Mouse (Mus musculus): ENCODE results near the gene Ntn1. TPM values are rescaled to one million over a fixed set of nuclear protein-coding genes. Genes with fewer than 3 reads are reported as not detected.

Ntn1 gene
- total RNA-seq, 1 experiment from 2014 or later, result not detected

DNA sequence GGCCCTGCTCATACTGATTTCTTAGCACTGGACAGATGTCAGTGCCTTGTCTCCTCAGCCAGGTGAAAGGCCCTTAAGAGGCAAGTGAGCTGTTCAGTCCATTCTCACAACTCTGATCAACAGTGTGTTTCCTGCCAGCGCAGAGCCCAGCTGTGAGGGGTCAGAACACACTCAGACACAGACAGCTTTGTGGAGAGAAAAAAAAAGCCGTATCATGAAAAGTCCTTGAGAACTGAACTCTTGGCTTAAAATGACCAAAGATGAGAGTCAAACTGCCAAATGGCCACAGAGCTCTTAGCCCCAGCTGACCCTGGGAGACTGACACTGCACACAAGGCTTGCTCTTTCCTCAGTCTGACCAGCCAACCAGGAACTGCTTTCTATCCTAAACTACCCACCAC lies 192.6 kb downstream of the Ntn1 start:
- no peak for ATAC-seq (replicated peaks; ENCODE audit: insufficient number of reproducible peaks, low FRiP score, low TSS enrichment, poor library complexity, severe bottlenecking)

DNA sequence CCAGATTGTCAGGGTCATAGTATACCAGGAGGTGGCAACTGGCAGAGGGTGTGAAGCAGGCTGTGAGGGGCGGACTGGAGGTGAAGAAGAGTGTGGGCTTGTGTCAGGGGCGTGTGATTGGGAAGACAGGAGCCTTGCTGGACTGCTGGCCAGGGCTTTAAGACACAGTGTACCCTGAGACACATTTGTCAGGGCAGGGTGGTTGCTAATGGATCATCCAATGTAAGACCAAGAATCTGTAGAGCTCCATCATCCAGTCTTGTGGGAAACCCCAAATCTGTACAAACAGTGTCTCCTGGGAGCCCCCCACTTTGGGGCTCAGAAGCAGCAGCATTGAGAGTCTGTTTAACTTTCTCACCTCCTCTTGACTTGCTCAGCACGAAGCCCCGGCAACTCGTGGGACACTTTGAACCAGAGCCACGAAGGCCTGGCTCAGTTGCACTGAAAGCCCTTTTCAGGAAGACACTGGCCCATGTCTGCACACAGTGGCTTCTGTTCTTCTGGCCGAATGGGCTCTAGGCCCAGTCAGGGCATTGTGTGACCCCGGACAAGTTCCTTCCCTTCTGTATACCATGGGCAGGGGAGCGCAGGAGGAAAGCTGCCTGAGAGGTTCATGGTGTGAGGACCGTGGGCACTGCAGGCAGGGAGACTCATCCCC lies 194.9 kb downstream of the Ntn1 start:
- ATAC-seq (replicated peaks; ENCODE audit: insufficient number of reproducible peaks, low FRiP score, low TSS enrichment, poor library complexity, severe bottlenecking), result no peak

GRCm38 (mm10) chr11:68204407-68204806 lies 196.2 kb downstream of the Ntn1 start:
- ATAC-seq (replicated peaks; ENCODE audit: insufficient number of reproducible peaks, low FRiP score, low TSS enrichment, poor library complexity, severe bottlenecking), result no peak

- no peak for ATAC-seq (replicated peaks; ENCODE audit: insufficient number of reproducible peaks, low FRiP score, low TSS enrichment, poor library complexity, severe bottlenecking)
These were observed 196.8 kb downstream of the Ntn1 start for GRCm38 (mm10) chr11:68203658-68204315.

- ATAC-seq (replicated peaks; ENCODE audit: insufficient number of reproducible peaks, low FRiP score, low TSS enrichment, poor library complexity, severe bottlenecking), result no peak
These were observed 198.1 kb downstream of the Ntn1 start for GRCm38 (mm10) chr11:68202561-68202960.

- no peak for ATAC-seq (replicated peaks; ENCODE audit: insufficient number of reproducible peaks, low FRiP score, low TSS enrichment, poor library complexity, severe bottlenecking)
These were observed 198.7 kb downstream of the Ntn1 start for GRCm38 (mm10) chr11:68201811-68202459.

- ATAC-seq (replicated peaks; ENCODE audit: insufficient number of reproducible peaks, low FRiP score, low TSS enrichment, poor library complexity, severe bottlenecking), result no peak
These were observed 199.6 kb downstream of the Ntn1 start for GRCm38 (mm10) chr11:68201063-68201462.

GRCm38 (mm10) chr11:68200500-68200899 lies 200.1 kb downstream of the Ntn1 start:
- ATAC-seq (replicated peaks; ENCODE audit: insufficient number of reproducible peaks, low FRiP score, low TSS enrichment, poor library complexity, severe bottlenecking), result no peak

DNA sequence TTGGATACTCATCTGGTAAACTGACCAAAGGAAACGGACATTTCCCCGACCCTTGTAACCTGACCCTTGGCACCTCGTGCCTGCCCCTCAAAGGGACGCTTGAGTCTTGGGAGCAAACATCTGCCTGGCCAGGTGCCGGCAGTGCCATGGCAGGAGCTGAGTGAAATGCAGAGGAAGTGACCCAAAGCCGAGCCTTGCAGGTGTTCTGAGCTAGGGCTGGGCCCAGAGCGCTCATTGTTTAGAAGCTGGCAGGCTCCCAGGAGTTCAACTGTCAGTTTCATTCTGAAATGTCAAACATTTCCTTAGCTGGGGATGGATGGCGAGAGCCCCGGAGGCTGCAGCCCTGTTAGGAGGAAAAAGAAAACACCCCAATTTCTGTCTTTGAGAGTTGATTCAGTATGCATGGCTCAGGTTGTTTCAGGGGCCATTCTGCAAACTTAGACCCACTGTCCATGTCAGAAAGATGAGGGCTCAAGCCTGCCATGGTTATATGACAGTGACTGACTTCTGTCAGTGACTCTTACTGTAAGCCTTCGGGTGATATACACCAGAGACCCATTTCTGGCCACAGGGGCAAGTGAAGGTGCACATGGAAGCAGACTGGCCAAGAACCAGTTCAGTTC lies 200.7 kb downstream of the Ntn1 start:
- no peak for ATAC-seq (replicated peaks; ENCODE audit: insufficient number of reproducible peaks, low FRiP score, low TSS enrichment, poor library complexity, severe bottlenecking)

GRCm38 (mm10) chr11:68199103-68199502 lies 201.5 kb downstream of the Ntn1 start:
- ATAC-seq (replicated peaks; ENCODE audit: insufficient number of reproducible peaks, low FRiP score, low TSS enrichment, poor library complexity, severe bottlenecking), result 0 out of 2 replicates have a peak, but pooled peaks have one; percentile 24

DNA sequence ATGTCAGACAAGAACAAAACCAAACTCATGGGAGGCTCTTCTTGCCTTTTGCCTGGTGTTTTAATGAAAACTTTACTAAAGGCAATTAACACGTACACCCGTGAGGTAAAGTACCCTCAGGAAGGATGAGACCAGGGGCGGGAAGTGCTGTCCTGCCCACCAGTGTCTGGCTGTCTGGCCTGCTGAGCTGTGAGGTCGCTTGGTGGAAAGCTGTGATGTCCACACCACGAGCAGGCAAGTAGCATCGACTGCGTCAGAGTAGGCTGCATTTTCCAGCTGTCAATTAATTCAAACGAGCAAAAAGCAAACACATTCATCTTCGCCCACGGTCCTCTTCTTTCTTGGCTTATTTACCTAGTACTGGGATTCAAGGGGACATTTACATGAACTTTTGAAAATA lies 201.9 kb downstream of the Ntn1 start:
- no peak for ATAC-seq (replicated peaks; ENCODE audit: insufficient number of reproducible peaks, low FRiP score, low TSS enrichment, poor library complexity, severe bottlenecking)

DNA sequence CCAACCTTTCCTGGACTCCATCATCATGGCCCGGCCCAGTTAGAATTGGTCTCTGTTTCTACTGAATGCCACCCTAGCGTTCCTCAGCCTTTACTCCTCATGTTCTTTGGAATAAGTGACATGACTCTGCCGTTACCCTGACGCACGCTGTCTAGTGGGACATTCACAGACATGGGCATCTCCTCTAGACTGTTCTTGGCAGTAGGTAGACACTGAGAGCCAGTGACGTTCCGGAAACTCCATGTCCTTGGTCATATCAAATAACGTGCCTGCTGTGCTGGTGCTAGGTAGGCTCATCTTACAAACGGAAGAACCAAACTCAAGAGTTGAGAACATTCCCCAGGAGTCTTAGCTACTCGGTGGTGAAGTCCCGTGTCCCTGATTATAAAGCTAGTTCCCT lies 203.2 kb downstream of the Ntn1 start:
- no peak for ATAC-seq (replicated peaks; ENCODE audit: insufficient number of reproducible peaks, low FRiP score, low TSS enrichment, poor library complexity, severe bottlenecking)

DNA sequence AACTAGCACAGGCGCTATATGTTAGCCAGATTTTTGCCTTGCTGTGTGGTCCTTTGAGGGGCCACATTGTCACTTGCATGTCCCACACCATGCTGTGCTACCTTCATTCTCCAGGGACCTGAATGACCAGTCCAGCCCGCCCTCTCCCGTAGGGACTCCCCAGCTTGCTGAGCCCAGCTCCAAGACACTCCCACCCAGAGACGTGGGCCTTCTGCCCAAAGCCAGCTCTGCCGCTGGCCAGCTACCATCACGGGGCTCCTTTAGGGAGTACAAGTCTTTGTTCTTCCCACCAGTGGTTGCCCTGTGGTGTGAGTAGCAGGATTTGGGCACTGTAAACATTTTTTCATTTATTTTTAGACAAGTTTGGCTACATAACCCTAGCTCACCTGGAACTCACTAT lies 204.1 kb downstream of the Ntn1 start:
- ATAC-seq (replicated peaks; ENCODE audit: insufficient number of reproducible peaks, low FRiP score, low TSS enrichment, poor library complexity, severe bottlenecking), result no peak

GRCm38 (mm10) chr11:68195693-68196176 lies 204.9 kb downstream of the Ntn1 start:
- no peak for ATAC-seq (replicated peaks; ENCODE audit: insufficient number of reproducible peaks, low FRiP score, low TSS enrichment, poor library complexity, severe bottlenecking)

DNA sequence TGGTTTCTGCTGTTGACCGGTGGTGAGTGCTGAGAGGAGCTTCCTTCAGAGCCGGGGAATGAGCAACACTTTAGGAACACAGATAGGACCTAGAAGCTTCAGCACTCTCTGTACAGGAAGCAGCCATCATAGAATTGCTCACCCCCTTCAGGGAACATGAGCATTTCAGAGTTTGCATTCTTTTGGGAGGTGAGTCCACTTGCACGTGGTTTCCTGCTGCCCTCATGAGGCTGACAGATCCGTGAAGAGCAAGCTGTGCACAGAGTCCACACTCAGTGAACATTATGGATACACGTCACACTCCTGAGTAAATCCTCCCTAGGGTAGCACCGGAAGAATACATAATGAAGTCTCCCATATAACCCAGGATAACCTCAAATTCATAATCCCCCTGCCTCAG lies 205.5 kb downstream of the Ntn1 start:
- no peak for ATAC-seq (replicated peaks; ENCODE audit: insufficient number of reproducible peaks, low FRiP score, low TSS enrichment, poor library complexity, severe bottlenecking)

DNA sequence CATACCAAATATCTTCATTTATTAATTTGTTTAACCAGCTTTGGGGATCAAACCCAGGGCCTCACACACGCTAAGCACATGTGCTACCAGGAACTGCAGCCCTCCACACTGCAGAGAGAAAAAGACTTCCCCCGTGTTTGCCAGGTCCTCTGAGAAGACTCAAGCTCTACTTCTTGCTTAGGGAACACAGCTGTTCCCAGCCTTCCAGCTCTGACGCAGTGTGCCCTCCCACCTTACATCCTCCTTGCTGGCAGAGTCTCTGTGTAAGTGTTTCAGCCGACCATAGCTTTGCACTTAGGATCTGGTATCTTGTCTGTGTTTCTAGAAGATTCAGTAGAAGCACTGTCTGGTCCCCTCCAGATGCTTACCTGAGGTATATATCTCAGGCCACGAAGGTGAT lies 209.8 kb downstream of the Ntn1 start:
- no peak for ATAC-seq (replicated peaks; ENCODE audit: insufficient number of reproducible peaks, low FRiP score, low TSS enrichment, poor library complexity, severe bottlenecking)

- no peak for ATAC-seq (replicated peaks; ENCODE audit: insufficient number of reproducible peaks, low FRiP score, low TSS enrichment, poor library complexity, severe bottlenecking)
These were observed 211.9 kb downstream of the Ntn1 start for GRCm38 (mm10) chr11:68188695-68189201.

DNA sequence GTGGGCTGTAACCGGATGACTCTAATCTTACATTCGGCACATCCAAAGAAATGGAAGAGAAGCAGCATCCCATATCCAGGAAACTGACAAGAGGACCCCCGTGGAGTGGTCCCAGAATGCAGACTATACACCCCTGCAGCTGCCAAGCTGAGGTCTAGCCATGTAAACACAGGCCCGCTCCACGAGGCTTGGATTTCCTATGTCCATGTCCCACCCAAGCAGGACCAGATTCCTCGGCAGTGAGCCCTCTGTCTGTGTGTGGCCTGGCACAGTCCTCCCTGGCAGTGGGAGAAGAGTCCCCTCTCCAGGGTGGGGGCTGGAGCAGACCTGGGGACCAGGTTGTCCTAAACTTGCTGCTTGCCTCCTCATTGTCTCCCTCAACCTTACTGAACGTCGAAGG lies 213.4 kb downstream of the Ntn1 start:
- no peak for ATAC-seq (replicated peaks; ENCODE audit: insufficient number of reproducible peaks, low FRiP score, low TSS enrichment, poor library complexity, severe bottlenecking)

DNA sequence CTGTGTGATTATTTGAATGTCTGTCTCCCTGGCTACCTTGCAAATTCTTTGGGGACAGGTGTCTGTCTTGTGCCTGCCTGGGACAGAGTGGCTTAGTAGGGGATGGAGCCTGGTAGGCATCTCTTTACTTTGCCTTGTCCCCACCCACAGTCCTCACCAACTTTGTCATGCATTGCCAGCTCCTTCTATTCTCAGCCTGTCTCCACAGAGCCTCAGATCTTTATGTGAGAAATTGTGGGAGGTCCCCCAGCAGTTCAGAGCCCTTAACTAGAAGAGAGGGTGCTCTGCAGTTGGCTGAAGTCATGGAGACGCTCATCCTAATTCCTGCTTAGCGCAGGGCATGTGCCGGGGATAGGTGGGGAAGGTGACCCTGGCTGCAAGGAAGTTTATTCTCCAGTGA lies 215.0 kb downstream of the Ntn1 start:
- no peak for ATAC-seq (replicated peaks; ENCODE audit: insufficient number of reproducible peaks, low FRiP score, low TSS enrichment, poor library complexity, severe bottlenecking)
